Mouse (Mus musculus) macrophage (primary cell): Measurements from ENCODE around the gene Trappc2l. TPM values are rescaled to one million over a fixed set of nuclear protein-coding genes. Genes with fewer than 3 reads are reported as not detected.

Experiments
- H3K27ac ChIP-seq: fragments of 350-480 bp; formaldehyde crosslinking; 2 replicates; pipeline ENCODE4 v1.9.0; 2021
- H3K36me3 ChIP-seq: fragments of 350-480 bp; formaldehyde crosslinking; 2 replicates; pipeline ENCODE4 v1.9.0; 2021; ENCODE audit errors: inconsistent target
- H3K4me3 ChIP-seq: fragments of 350-480 bp; formaldehyde crosslinking; 2 replicates; pipeline ENCODE4 v1.9.0; 2021; ENCODE audit errors: inconsistent target
- H3K79me2 ChIP-seq: fragments of 350-480 bp; formaldehyde crosslinking; 2 replicates; pipeline ENCODE4 v1.9.0; 2021; ENCODE audit errors: inconsistent target
- WGBS: methylation state at CpG from one replicate; pipeline ENCODE4 v1.1.7; 2026; ENCODE audit warnings: inconsistent platforms; ENCODE audit not compliant: missing documents; 5-methylcytosine and 5-hydroxymethylcytosine counted together
- polyA plus RNA-seq: library from polyadenylated mRNA; stranded (reverse); fragments of 250-400 nt; gene quantifications from 3 replicates; pipeline ENCODE4 v1.2.4, GENCODE M21; 2018; ENCODE audit warnings: inconsistent platforms

The Trappc2l gene
- polyA plus RNA-seq, 1 experiment from 2014 or later: 54.4 TPM

DNA sequence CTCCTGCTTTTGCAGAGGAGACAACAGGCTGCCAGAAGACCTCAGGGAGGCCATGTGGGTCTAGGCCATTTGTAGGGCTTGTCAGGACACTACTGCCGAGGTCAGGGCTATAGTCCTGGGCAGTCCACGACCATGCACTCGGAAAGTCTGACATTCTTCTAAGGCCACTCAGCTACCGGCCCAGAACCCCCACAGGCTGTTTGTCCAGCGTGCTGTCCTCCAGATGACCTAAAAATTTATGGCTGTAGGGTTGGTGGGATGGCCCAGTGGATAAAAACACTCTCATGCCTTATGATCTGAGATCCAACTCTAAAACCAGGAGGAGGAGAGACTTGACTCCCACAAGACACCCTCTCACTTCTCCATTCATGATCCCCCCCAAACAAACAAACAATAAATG lies 52.2 kb downstream of the Trappc2l start:
- no peaks in the 10 kb centered on the region; the same call in 1 of the 2 replicates for H3K79me2 ChIP-seq
- no peak overlapping the region for H3K4me3 ChIP-seq
- H3K36me3 ChIP-seq: no peaks in the 10 kb centered on the region
- 93% methylated on average over 5 of the region's 5 CpGs for WGBS
- no peak overlapping the region for H3K27ac ChIP-seq

DNA sequence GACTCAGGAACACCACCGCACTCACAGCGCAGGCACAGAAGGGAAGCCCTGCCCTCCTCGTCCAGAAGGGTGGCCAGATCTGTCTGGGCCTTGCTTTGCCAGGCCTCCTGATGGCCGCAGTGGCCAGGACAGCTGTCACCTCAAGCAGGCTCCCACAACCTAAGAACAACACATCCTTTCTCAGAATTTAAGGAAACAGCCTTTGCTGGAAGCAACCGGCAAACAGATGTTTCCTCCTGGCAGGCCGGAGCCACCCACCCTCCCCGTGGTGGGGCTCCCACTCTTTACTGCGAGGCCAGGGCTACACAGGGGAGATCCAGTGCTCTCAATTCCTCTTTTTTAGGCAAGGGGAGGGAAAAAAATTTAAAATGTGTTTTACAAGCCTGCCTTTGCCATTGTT lies 53.8 kb downstream of the Trappc2l start:
- Histone ChIP-seq H3K4me3 (no peak overlapping the region), H3K36me3 (no peaks in the 10 kb centered on the region), H3K27ac (no peak overlapping the region), H3K79me2 (no peaks in the 10 kb centered on the region; the same call in 1 of the 2 replicates)
- 26% methylated on average over 8 of the region's 8 CpGs for WGBS

DNA sequence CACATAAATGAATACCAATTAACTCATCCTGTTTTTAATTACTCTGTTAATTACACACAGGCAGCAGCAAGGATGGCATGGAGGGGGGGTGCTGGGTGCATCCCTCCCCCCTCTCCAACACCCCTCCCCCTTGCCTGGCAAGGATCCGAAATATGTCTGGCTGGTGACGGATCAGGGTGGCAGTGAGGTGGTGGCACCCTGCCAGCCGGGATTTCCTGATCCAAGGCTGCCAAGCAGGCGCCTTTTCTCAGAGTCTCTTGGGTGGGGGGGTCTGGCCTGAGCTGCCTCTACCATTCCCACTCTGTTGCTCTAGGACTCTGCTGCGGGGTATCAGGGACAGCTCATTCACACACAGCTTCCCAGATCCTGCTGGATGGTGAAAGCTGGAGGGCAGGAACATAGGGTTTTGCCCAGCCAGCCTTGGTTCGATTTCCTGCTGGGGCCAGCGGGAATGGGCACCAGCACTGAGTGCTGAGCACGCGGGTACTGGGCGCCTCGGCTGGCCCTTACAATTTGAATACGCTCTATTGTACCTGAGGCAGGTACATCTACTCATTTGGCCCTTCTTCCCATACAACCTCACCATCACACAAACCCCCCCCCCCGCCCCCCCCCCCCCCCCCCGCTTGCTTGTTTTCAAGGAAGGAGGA lies 54.4 kb downstream of the Trappc2l start:
- Histone ChIP-seq H3K4me3 (no peak overlapping the region), H3K36me3 (no peaks in the 10 kb centered on the region), H3K79me2 (no peaks in the 10 kb centered on the region; the same call in 1 of the 2 replicates), H3K27ac (no peak overlapping the region)
- 33% methylated on average over 12 of the region's 14 CpGs for WGBS

Other genes with a start within 250 kb of the Trappc2l start
- 28.5 to 44.3 TPM (median 38.9 TPM) in 3 replicates for gene Zc3h18, start 235.0 kb upstream of the Trappc2l start, polyA plus RNA-seq
- not detected in 3 replicates for gene Il17c, start 189.6 kb upstream of the Trappc2l start, polyA plus RNA-seq
- gene Cyba, start 178.7 kb upstream of the Trappc2l start, polyA plus RNA-seq: 942 to 2,075 TPM (median 1,538 TPM) in 3 replicates
- 10.1 to 40.6 TPM (median 23.8 TPM) in 3 replicates for gene Mvd, start 168.2 kb upstream of the Trappc2l start, polyA plus RNA-seq
- not detected in 3 replicates for gene Snai3, start 150.9 kb upstream of the Trappc2l start, polyA plus RNA-seq
- 36.6 to 108 TPM (median 59.1 TPM) in 3 replicates for gene Rnf166, start 135.6 kb upstream of the Trappc2l start, polyA plus RNA-seq
- 7.5 to 12.0 TPM (median 7.9 TPM) in 3 replicates for gene Ctu2, start 135.5 kb upstream of the Trappc2l start, polyA plus RNA-seq
- gene Piezo1, start 60.3 kb upstream of the Trappc2l start, polyA plus RNA-seq: 43.2 to 134 TPM (median 57.2 TPM) in 3 replicates
- 11.1 to 84.7 TPM (median 15.5 TPM) in 3 replicates for gene Cdt1, start 43.6 kb upstream of the Trappc2l start, polyA plus RNA-seq
- gene Aprt, start 34.7 kb upstream of the Trappc2l start, polyA plus RNA-seq: 89.7 to 305 TPM (median 145 TPM) in 3 replicates
- gene Galns, start 177 bp upstream of the Trappc2l start, polyA plus RNA-seq: 70.7 to 140 TPM (median 99.8 TPM) in 3 replicates
- gene Pabpn1l, start 11.1 kb downstream of the Trappc2l start, polyA plus RNA-seq: not detected in 3 replicates
- gene Cbfa2t3, start 87.5 kb downstream of the Trappc2l start, polyA plus RNA-seq: 0.87 to 1.4 TPM (median 1.0 TPM) in 3 replicates
- gene Acsf3, start 163.8 kb downstream of the Trappc2l start, polyA plus RNA-seq: 4.1 to 7.3 TPM (median 4.6 TPM) in 3 replicates
- gene Cdh15, start 236.3 kb downstream of the Trappc2l start, polyA plus RNA-seq: not detected in 3 replicates